Mouse (Mus musculus) kidney, adult 9 months (tissue): ENCODE data around the gene Prss37.
A peak's percentile ranks its signal among the peaks of the same experiment; 100 is the strongest.

ENCODE experiments used
- DNase-seq: peaks from one replicate; pipeline ENCODE4 v3.0.0; 2022

The Prss37 gene

GRCm38 (mm10) chr6:40519408-40519807 lies at the start of gene Prss37:
Prss37 (minus strand) TSS chr6:40519508.
- no peak for DNase-seq

- DNase-seq = no peak
These were observed 35.6 kb upstream of the Prss37 start, which contains the start of gene Olfr461 for GRCm38 (mm10) chr6:40554950-40555349. Olfr461 (minus strand) TSS chr6:40555050.

- DNase-seq = no peak
These were observed 25.4 kb upstream of the Prss37 start for GRCm38 (mm10) chr6:40544690-40545089.

- no peak for DNase-seq
These were observed 26.1 kb downstream of the Prss37 start, which contains the start of gene Tas2r108 for GRCm38 (mm10) chr6:40493229-40493628. Tas2r108 (plus strand) TSS chr6:40493529.

- DNase-seq = no peak
These were observed 28.4 kb downstream of the Prss37 start, which contains the start of gene Tas2r137 for GRCm38 (mm10) chr6:40490933-40491332. Tas2r137 (plus strand) TSS chr6:40491233.

- no peak for DNase-seq
These were observed 37.0 kb downstream of the Prss37 start for GRCm38 (mm10) chr6:40482318-40482717.

GRCm38 (mm10) chr6:40479705-40480104 lies 39.6 kb downstream of the Prss37 start:
- DNase-seq = no peak

GRCm38 (mm10) chr6:40476132-40476531 lies 43.2 kb downstream of the Prss37 start:
- no peak for DNase-seq

- peak; percentile 5 for DNase-seq
These were observed 47.6 kb downstream of the Prss37 start for GRCm38 (mm10) chr6:40471720-40472010.

- DNase-seq = peak; percentile 95
These were observed 48.2 kb downstream of the Prss37 start, which contains the start of gene Ssbp1 for GRCm38 (mm10) chr6:40470916-40471719. Ssbp1 (plus strand) TSS chr6:40471352.

GRCm38 (mm10) chr6:40465710-40466109 lies 53.6 kb downstream of the Prss37 start:
- DNase-seq = no peak
